Mouse (Mus musculus) midbrain, embryonic 16.5 days (tissue): ENCODE measurements around the gene Art2b. TPM values are rescaled to one million over a fixed set of nuclear protein-coding genes. Genes with fewer than 3 reads are reported as not detected.
"Not testable (repeated sequence)": the region's sequence is repeated elsewhere in the genome, so short reads cannot be mapped to it uniquely, and the experiment has no call there.

Source experiments
- ATAC-seq: fragments of 200-750 bp; cut with Nextera tagmentation; 2 replicates; pipeline ENCODE4 v1.8.0; 2017; ENCODE audit warnings: moderate TSS enrichment
- H3K27ac ChIP-seq: fragments of 300-500 bp; sonication (generic); 2 replicates; pipeline ENCODE4 v1.5.1; 2014; ENCODE audit warnings: mild to moderate bottlenecking, low read length, mixed read lengths
- H3K27me3 ChIP-seq: fragments of 300-500 bp; sonication (generic); 2 replicates; pipeline ENCODE4 v1.6.1; 2014; ENCODE audit warnings: low read depth, low read length, mixed read lengths; ENCODE audit not compliant: control insufficient read depth, insufficient read depth
- H3K36me3 ChIP-seq: fragments of 300-500 bp; sonication (generic); 2 replicates; pipeline ENCODE4 v1.6.1; 2014; ENCODE audit warnings: mild to moderate bottlenecking, low read length, moderate library complexity, mixed read lengths; ENCODE audit not compliant: control insufficient read depth, insufficient read depth
- H3K4me1 ChIP-seq: fragments of 300-500 bp; sonication (generic); 2 replicates; pipeline ENCODE4 v1.6.1; 2014; ENCODE audit warnings: mild to moderate bottlenecking, low read length, mixed read lengths; ENCODE audit not compliant: control insufficient read depth, insufficient read depth
- H3K4me2 ChIP-seq: fragments of 300-500 bp; sonication (generic); 2 replicates; pipeline ENCODE4 v1.6.1; 2014; ENCODE audit warnings: mild to moderate bottlenecking, low read length, mixed read lengths
- H3K4me3 ChIP-seq: fragments of 300-500 bp; sonication (generic); 2 replicates; pipeline ENCODE4 v1.5.1; 2014; ENCODE audit warnings: low read depth, mild to moderate bottlenecking, low read length, moderate library complexity, mixed read lengths
- H3K9ac ChIP-seq: fragments of 300-500 bp; sonication (generic); 2 replicates; pipeline ENCODE4 v1.6.1; 2014; ENCODE audit warnings: low read depth, low read length, mixed read lengths
- H3K9me3 ChIP-seq: fragments of 300-500 bp; sonication (generic); replicated peaks from 2 replicates; pipeline ENCODE4 v1.6.1; 2014; ENCODE audit warnings: mild to moderate bottlenecking, low read length, mixed read lengths; ENCODE audit not compliant: control insufficient read depth, poor library complexity, severe bottlenecking
- WGBS: fragments of 180-500 bp; shearing (Covaris S2); extraction: QIAGEN DNeasy Blood & Tissue Kit; methylation state at CpG from one replicate; pipeline ENCODE4 v1.1.7; 2014; 5-methylcytosine and 5-hydroxymethylcytosine counted together
- polyA plus RNA-seq: library from polyadenylated mRNA; unstranded; fragments of >200 nt; fragmentation: Nextera tagmentation; extraction: Ambion mirVana; gene quantifications from 2 replicates; pipeline ENCODE4 v1.2.1, GENCODE M21; 2015

Gene Art2b
- polyA plus RNA-seq, 1 experiment from 2014 or later, result not detected

DNA sequence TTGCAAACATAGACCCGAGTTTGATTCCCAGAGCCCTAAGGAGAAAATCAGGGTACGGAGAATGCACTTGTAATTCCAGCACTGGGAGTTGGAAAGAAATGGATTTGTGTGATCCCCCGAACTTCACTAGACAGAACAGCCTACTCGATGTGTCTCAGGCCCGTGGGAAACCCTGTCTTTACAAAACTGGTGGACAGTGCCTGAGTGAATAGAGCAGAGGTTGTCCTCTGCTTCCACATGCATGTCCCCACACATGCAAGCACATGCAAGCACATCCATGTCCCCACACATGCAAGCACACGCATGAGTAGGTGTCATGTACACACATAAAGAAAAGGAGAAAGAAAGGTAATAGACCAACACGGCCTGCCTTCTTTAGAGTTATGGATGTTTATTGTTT, 3.4 kb downstream of the Art2b start:
- H3K27ac ChIP-seq, result no peak overlapping the region
- H3K4me3 ChIP-seq, result no peak overlapping the region
- no peaks in the 10 kb centered on the region for H3K27me3 ChIP-seq
- H3K4me1 ChIP-seq, result no peaks in the 10 kb centered on the region
- no peak overlapping the region for H3K9ac ChIP-seq
- H3K36me3 ChIP-seq, result no peaks in the 10 kb centered on the region
- 0 out of 2 replicates have a peak, but pooled peaks cover 2% of the 10 kb centered on the region for H3K9me3 ChIP-seq
- WGBS, result 86% methylated on average over 7 of the region's 7 CpGs
- no peak overlapping the region for H3K4me2 ChIP-seq
- ATAC-seq, result no peak

DNA sequence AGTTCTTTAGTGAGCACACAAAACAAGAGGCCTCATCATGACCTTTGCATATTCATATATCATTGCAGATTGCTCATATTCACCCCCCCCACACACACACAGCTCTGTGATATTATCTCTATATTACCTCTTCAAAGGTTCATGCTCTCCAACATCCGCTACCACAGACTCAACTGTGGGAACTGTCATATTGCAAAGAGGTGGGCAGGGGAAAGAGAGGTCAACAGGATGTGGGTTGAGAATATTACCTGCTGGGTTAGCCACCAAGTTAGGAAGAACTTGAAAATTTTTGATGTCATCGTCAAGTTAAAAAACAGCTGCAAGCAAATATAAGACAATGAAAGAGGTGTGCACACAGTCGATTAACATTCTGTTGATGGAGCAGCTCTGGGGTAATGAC, 4.5 kb downstream of the Art2b start:
- H3K4me3 ChIP-seq, H3K27me3 ChIP-seq, H3K27ac ChIP-seq, H3K9me3 ChIP-seq, H3K9ac ChIP-seq, H3K4me2 ChIP-seq, H3K36me3 ChIP-seq, ATAC-seq, H3K4me1 ChIP-seq: not testable (repeated sequence)
- 92% methylated on average over 3 of the region's 3 CpGs for WGBS

DNA sequence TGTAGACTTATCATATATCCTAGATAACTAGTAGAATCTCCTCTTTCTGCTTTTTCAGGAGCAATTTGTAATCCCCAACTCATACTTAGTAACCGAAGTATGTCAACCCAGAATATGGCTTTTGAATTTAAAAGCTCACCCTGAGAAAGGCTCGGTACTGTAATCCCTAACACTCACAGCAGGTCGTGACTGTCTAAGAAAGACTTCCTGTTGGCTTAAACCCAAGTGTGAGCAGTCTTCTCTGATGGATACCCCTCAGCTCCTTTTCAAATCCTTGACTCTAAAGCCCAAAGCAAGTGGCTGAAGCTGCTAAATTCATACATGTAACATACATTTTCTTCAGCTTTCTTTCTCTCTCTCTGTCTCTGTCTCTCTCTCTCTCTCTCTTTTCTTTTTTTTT, 11.0 kb downstream of the Art2b start:
- H3K4me2 ChIP-seq, result no peak overlapping the region
- H3K4me3 ChIP-seq, result no peak overlapping the region
- 63% methylated on average over 3 of the region's 3 CpGs for WGBS
- H3K9ac ChIP-seq, result no peak overlapping the region
- H3K9me3 ChIP-seq, result 0 out of 2 replicates have a peak, but pooled peaks cover 3% of the 10 kb centered on the region
- no peak overlapping the region for H3K27ac ChIP-seq
- no peak for ATAC-seq
- no peaks in the 10 kb centered on the region for H3K27me3 ChIP-seq
- H3K4me1 ChIP-seq, result no peaks in the 10 kb centered on the region
- H3K36me3 ChIP-seq, result no peaks in the 10 kb centered on the region

DNA sequence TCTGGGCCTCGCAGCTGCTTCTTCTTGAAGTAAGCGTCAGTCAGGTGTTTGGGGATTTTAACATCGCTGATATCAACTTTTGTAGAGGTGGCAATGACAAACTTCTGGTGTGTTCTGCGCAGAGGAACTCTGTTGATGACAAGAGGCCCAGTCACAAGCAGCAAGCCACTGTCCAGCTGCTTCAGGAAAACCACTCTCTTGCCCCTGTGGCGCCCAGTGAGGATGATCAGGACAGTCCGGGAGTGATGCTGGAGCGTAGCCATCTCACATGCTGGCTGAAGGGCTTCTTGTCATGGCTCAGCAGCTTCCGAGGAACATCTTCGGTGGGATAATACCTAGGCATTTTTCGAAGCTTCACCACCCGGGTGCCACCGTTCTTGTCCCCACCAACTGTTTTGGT, 11.8 kb downstream of the Art2b start:
- H3K36me3 ChIP-seq, H3K27me3 ChIP-seq, H3K4me3 ChIP-seq, ATAC-seq, H3K9ac ChIP-seq, H3K4me2 ChIP-seq, H3K9me3 ChIP-seq, H3K27ac ChIP-seq, H3K4me1 ChIP-seq: not testable (repeated sequence)
- 91% methylated on average over 11 of the region's 12 CpGs for WGBS

DNA sequence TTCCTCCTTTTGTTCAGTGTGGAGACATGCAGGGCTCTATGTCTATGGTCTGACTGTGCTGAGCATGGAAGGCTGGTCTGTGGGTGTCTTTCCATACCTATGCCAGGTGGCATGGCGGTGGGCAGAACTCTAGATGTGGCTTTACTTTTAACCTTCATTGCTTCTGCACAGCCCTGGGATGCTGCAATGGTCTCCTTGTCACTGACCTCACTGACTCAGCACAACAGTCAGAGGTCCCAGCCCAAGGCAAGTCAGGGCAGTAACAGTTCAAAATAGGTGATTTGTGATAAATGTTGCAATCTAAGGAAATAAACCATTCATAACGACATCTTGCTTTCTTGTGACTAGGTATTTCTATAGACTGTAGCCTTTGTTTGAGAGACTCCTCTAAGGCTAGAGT, 21.3 kb downstream of the Art2b start:
- H3K9me3 ChIP-seq, result no peaks in the 10 kb centered on the region
- no peaks in the 10 kb centered on the region for H3K4me1 ChIP-seq
- H3K27me3 ChIP-seq, result no peaks in the 10 kb centered on the region
- ATAC-seq, result no peak
- no peaks in the 10 kb centered on the region for H3K36me3 ChIP-seq
- no peak overlapping the region for H3K4me2 ChIP-seq
- 95% methylated on average over 2 of the region's 2 CpGs for WGBS
- no peak overlapping the region for H3K9ac ChIP-seq
- no peak overlapping the region for H3K27ac ChIP-seq
- no peak overlapping the region for H3K4me3 ChIP-seq

DNA sequence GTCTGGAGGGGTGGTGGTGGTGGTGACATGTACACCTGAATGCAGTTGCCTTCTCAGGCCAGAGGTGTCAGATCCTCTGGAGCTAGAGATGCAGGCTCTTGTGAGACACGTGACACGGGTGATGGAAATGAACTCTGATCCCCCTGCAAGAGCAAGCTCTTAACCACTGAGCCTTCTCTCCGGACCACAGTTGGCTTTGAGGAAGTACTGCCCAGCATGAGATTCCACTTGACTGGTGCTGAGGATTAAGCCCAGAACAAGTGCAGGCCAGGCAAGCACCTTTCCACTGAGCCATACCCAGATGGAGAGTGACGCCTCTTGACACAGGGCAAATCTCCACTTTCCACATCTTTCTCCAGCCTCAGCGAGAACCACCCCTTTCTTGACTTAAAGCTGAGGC, 26.0 kb downstream of the Art2b start:
- 71% methylated on average over 5 of the region's 5 CpGs for WGBS

DNA sequence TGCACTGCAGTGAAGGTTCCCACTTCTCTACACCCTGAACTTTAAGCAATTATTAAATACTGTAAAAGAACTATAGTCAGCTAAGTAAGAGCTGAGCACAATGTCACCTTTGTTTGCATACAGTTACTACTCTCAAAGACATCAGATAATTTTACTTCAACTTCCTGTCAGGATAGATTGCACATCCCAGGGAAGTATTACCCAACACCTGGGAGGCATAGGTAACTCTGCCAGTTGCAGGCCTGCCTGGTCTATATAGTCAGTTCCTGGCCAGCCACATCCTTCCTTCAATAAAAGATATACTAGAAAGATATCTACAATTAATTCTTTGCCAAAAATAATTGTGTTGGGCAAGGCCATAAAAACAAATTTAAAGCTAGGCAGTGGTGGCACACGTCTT, 28.0 kb downstream of the Art2b start:
- H3K4me2 ChIP-seq, result no peak overlapping the region
- 59% methylated on average over 1 of the region's 1 CpGs for WGBS
- no peak for ATAC-seq
- H3K9ac ChIP-seq, result no peak overlapping the region
- H3K9me3 ChIP-seq, result no peaks in the 10 kb centered on the region
- H3K4me3 ChIP-seq, result no peak overlapping the region
- H3K27me3 ChIP-seq, result no peaks in the 10 kb centered on the region
- H3K4me1 ChIP-seq, result no peaks in the 10 kb centered on the region
- no peaks in the 10 kb centered on the region for H3K36me3 ChIP-seq
- no peak overlapping the region for H3K27ac ChIP-seq

More for the DNA sequence above, 26.0 kb downstream of the Art2b start:
- not testable (repeated sequence) for H3K27ac ChIP-seq, H3K4me3 ChIP-seq, ATAC-seq, H3K27me3 ChIP-seq, H3K9ac ChIP-seq, H3K4me2 ChIP-seq, H3K36me3 ChIP-seq, H3K4me1 ChIP-seq, H3K9me3 ChIP-seq

DNA sequence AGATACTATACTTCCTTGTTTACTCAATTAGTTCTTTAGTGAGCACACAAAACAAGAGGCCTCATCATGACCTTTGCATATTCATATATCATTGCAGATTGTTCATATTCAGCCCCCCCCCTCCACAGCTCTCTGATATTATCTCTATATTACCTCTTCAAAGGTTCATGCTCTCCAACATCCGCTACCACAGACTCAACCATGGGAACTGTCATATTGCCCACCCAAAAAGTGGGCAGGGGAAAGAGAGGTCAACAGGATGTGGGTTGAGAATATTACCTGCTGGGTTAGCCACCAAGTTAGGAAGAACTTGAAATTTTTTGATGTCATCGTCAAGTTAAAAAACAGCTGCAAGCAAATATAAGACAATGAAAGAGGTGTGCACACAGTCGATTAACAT, 29.9 kb downstream of the Art2b start:
- not testable (repeated sequence) for H3K27me3 ChIP-seq, H3K4me2 ChIP-seq, H3K9me3 ChIP-seq, H3K27ac ChIP-seq, H3K36me3 ChIP-seq, H3K4me1 ChIP-seq, H3K4me3 ChIP-seq, H3K9ac ChIP-seq, ATAC-seq
- WGBS, result 93% methylated on average over 3 of the region's 3 CpGs

DNA sequence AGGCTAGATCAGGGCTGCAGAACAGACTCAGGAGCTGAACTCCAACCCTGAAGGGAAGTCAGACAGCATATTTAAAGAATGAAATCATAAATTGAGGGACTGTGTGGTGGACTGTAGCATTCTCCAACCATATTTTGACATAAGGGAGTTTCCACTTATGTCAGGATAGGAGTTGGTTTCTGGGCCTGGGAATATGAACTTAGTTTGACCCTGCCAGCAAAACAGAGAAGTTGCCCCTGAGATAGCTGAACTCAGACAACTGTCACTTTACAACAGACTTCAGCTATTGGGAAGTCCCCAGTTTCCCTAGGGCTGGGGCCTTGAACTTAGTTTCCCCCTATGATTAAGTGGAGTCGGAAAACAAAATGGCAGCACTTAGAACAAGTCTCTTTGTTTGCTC, 33.9 kb downstream of the Art2b start:
- no peak for ATAC-seq
- no peaks in the 10 kb centered on the region for H3K4me1 ChIP-seq
- no peak overlapping the region for H3K4me2 ChIP-seq
- no peak overlapping the region for H3K27ac ChIP-seq
- H3K9me3 ChIP-seq, result no peaks in the 10 kb centered on the region
- H3K9ac ChIP-seq, result no peak overlapping the region
- H3K27me3 ChIP-seq, result no peaks in the 10 kb centered on the region
- no peak overlapping the region for H3K4me3 ChIP-seq
- 96% methylated on average over 1 of the region's 1 CpGs for WGBS
- no peaks in the 10 kb centered on the region for H3K36me3 ChIP-seq
